In the genomic region with DNA sequence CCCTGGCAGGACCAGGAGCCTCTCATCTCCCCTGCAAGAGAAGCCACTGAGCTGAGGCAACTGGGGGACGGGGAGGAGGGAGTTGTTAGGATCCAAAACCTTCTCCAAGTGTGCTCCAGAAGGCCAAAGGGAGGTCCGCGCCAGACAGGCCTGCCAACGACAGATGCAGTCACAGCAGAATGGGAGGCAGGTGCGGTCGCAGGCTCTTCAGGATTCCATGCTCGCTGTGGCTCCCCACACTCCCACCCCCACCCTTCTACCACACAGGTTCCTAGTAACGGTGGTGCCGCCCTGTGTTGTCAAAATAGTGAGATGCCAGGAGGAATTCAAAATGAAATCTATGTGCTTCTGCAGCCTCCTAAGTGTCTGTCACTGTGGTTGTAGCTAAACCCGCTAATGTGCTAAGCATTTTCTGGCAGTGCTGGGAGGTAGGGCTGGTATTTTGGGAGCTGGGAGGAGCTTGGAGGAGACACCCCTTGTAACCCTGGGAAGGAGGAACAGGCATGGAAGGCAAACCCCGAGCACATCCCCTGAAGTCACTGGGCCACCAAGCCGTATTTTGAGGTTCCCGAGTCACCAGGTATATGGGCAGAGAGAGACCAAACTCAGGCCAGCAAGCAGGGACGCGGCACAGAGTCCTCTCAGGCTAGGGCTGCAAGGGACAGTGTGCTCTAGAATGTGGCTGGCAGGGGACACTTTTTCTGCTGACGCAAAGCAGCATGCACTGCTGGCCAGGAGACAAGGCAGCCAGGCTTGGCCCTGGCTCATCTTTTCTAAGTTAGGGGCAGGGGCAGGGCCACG, we compare ENCODE assay signal across 10 mouse cellular contexts.
DNase-seq lines count a peak whose midpoint lies in the region; ATAC-seq lines count a peak whose summit lies in the region.
"Had no signal": no experiment of that assay in that cellular context is flagged by ENCODE, and none has a peak within 500 bp of the region (broad histone marks: within the 10 kb centered on the region; RNA-seq: fewer than 3 reads in every experiment).

No protein-coding gene starts in this region.

- no peak overlapping the region for H3K4me2 ChIP-seq in intestine, embryonic 16.5 days (ENCODE audit: low read depth, low read length)
- H3K4me2 ChIP-seq: neural tube, embryonic 12.5 days had no signal

- H3K4me3 ChIP-seq in intestine, embryonic 16.5 days (ENCODE audit: low read length): no peak overlapping the region
- H3K4me3 ChIP-seq: neural tube, embryonic 12.5 days had no signal

- H3K9ac ChIP-seq in intestine, embryonic 16.5 days (ENCODE audit: low read depth, low read length): no peak overlapping the region
- H3K9ac ChIP-seq: neural tube, embryonic 12.5 days had no signal

- peak; percentile 17 for DNase-seq in R1 (ENCODE audit: low read depth, low spot score)
- peak; percentile 27 for DNase-seq in adrenal gland, postnatal 25 days
- peak; percentile 39 to 50 for DNase-seq in frontal cortex, postnatal 10 days (ENCODE audit: low spot score in 2 of 2)
- peak; percentile 57 to 64 for DNase-seq in heart, postnatal 14 days
- peak; percentile 85 for DNase-seq in left cerebral cortex, postnatal 4 days
- no peak for DNase-seq in thymus, postnatal 25 days
- no peak for DNase-seq in urinary bladder, postnatal 10 days (ENCODE audit: low spot score)

- 55% methylated on average over 17 of the region's 17 CpGs for WGBS in intestine, embryonic 16.5 days

- intact Hi-C loops in heart, postnatal 14 days (cut with DNase I): loop anchor here (2.0 to 5.0 kb wide), 2 partner anchors 35 to 75 kb away; a partner anchor contains a TSS
- intact Hi-C loops in left cerebral cortex, postnatal 4 days (cut with DNase I): no loop called here

- no peaks in the 10 kb centered on the region for H3K36me3 ChIP-seq in intestine, embryonic 16.5 days (ENCODE audit: control insufficient read depth, insufficient read depth, low read length)
- H3K36me3 ChIP-seq: neural tube, embryonic 12.5 days had no signal

- no peak overlapping the region for H3K27ac ChIP-seq in intestine, embryonic 16.5 days (ENCODE audit: low read length)
- H3K27ac ChIP-seq: kidney, postnatal 0 days; neural tube, embryonic 12.5 days had no signal

- no peaks in the 10 kb centered on the region for H3K9me3 ChIP-seq in intestine, embryonic 16.5 days (ENCODE audit: control insufficient read depth, low read length)
- H3K9me3 ChIP-seq: neural tube, embryonic 12.5 days had no signal

- no peaks in the 10 kb centered on the region for H3K27me3 ChIP-seq in intestine, embryonic 16.5 days (replicated peaks; ENCODE audit: control insufficient read depth, insufficient read depth, low read length)
- H3K27me3 ChIP-seq: neural tube, embryonic 12.5 days had no signal

- no peaks in the 10 kb centered on the region for H3K4me1 ChIP-seq in intestine, embryonic 16.5 days (ENCODE audit: control insufficient read depth, insufficient read depth, low read length)

- ATAC-seq in intestine, embryonic 16.5 days: no peak

Comparison
In these comparisons a context has a peak if more than half of its experiments do, and no peak if none do; other contexts are left out.
1. DNase-seq: peak in R1 (single experiment), adrenal gland, postnatal 25 days (single experiment), frontal cortex, postnatal 10 days (2 of 2), heart, postnatal 14 days (2 of 2) and left cerebral cortex, postnatal 4 days (single experiment); none in thymus, postnatal 25 days (single experiment) and urinary bladder, postnatal 10 days (single experiment).